Mouse (Mus musculus) limb, embryonic 11.5 days (tissue): ENCODE measurements around the gene Pitpnb. TPM values are rescaled to one million over a fixed set of nuclear protein-coding genes. Genes with fewer than 3 reads are reported as not detected.

Source experiments
- ATAC-seq: fragments of 200-750 bp; cut with Nextera tagmentation; 2 replicates; pipeline ENCODE4 v1.8.0; 2017; ENCODE audit warnings: low read depth; ENCODE audit not compliant: insufficient number of reproducible peaks, low FRiP score, low TSS enrichment
- DNase-seq: peaks from one replicate; pipeline ENCODE4 v3.0.0-alpha.2; 2015; ENCODE audit warnings: low spot score
- H3K27ac ChIP-seq: fragments of 300-500 bp; sonication (generic); replicated peaks from 2 replicates; pipeline ENCODE4 v1.5.1; 2014; ENCODE audit warnings: low read depth, mild to moderate bottlenecking, low read length
- H3K27me3 ChIP-seq: fragments of 300-500 bp; sonication (generic); 2 replicates; pipeline ENCODE4 v1.6.1; 2014; ENCODE audit warnings: mild to moderate bottlenecking, low read length, mixed read lengths; ENCODE audit not compliant: control insufficient read depth, insufficient read depth
- H3K36me3 ChIP-seq: fragments of 300-500 bp; sonication (generic); 2 replicates; pipeline ENCODE4 v1.6.1; 2014; ENCODE audit warnings: mild to moderate bottlenecking, low read length, moderate library complexity, mixed read lengths; ENCODE audit not compliant: control insufficient read depth, insufficient read depth
- H3K4me1 ChIP-seq: fragments of 300-500 bp; sonication (generic); 2 replicates; pipeline ENCODE4 v1.6.1; 2014; ENCODE audit warnings: low read length, mixed read lengths; ENCODE audit not compliant: control insufficient read depth, insufficient read depth
- H3K4me2 ChIP-seq: fragments of 300-500 bp; sonication (generic); 2 replicates; pipeline ENCODE4 v1.6.1; 2014; ENCODE audit warnings: low read depth, mild to moderate bottlenecking, moderate library complexity; ENCODE audit not compliant: severe bottlenecking
- H3K4me3 ChIP-seq: fragments of 300-500 bp; sonication (generic); 2 replicates; pipeline ENCODE4 v1.5.1; 2014; ENCODE audit warnings: low read depth, low read length
- H3K9ac ChIP-seq: fragments of 300-500 bp; sonication (generic); 2 replicates; pipeline ENCODE4 v1.6.1; 2014; ENCODE audit warnings: mild to moderate bottlenecking, low read length
- H3K9me3 ChIP-seq: fragments of 300-500 bp; sonication (generic); 2 replicates; pipeline ENCODE4 v1.6.1; 2016; ENCODE audit warnings: low read length; ENCODE audit not compliant: control insufficient read depth
- WGBS: fragments of 180-500 bp; shearing (Covaris S2); extraction: QIAGEN DNeasy Blood & Tissue Kit; methylation state at CpG from one replicate; pipeline ENCODE4 v1.1.7; 2014; 5-methylcytosine and 5-hydroxymethylcytosine counted together
- polyA plus RNA-seq: library from polyadenylated mRNA; unstranded; fragments of >200 nt; fragmentation: Nextera tagmentation; extraction: Ambion mirVana; gene quantifications from 2 replicates; pipeline ENCODE4 v1.2.1, GENCODE M21; 2014

Gene Pitpnb
- polyA plus RNA-seq, 1 experiment from 2014 or later = 131 TPM

- no peaks in the 10 kb centered on the region for H3K36me3 ChIP-seq
- ATAC-seq (no peak), DNase-seq (peak; percentile 56)
- no peak overlapping the region for H3K4me3 ChIP-seq
- H3K4me1 ChIP-seq = peaks cover 21% of the 10 kb centered on the region
- H3K9me3 ChIP-seq = no peaks in the 10 kb centered on the region
- 0% methylated on average over 1 of the region's 1 CpGs for WGBS
- H3K9ac ChIP-seq = no peak overlapping the region
- H3K4me2 ChIP-seq = no peak overlapping the region
- peaks cover 31% of the 10 kb centered on the region for H3K27me3 ChIP-seq
- H3K27ac ChIP-seq = no peak overlapping the region
These were observed 79.0 kb downstream of the Pitpnb start for GRCm38 (mm10) chr5:111409412-111410044.

DNA sequence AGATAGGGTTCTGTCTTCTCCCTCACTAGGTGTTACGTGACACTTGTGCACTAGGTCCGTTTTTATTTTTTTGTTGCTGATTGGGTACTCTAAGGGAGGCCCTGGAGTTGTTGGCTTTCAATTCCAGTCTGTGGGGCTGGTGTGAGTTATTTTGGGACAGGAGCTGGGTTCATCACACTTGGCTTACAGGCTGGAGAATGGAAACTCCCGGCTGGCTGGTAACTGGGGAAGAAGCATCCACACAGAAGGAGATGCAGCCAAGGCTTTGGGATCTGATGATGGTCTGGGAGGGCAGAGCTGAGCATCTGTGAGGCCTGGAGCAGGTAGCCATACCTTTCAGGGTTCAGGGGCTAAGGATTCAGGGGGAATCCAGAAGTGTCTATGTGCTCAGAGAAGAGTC lies 80.1 kb downstream of the Pitpnb start:
- Histone ChIP-seq H3K27me3 (peaks cover 35% of the 10 kb centered on the region), H3K9ac (no peak overlapping the region), H3K4me2 (no peak overlapping the region), H3K9me3 (no peaks in the 10 kb centered on the region), H3K4me1 (peaks cover 28% of the 10 kb centered on the region), H3K27ac (no peak overlapping the region), H3K36me3 (no peaks in the 10 kb centered on the region), H3K4me3 (no peak overlapping the region)
- no peak for DNase-seq
- WGBS = 73% methylated on average over 3 of the region's 3 CpGs
- ATAC-seq = no peak

DNA sequence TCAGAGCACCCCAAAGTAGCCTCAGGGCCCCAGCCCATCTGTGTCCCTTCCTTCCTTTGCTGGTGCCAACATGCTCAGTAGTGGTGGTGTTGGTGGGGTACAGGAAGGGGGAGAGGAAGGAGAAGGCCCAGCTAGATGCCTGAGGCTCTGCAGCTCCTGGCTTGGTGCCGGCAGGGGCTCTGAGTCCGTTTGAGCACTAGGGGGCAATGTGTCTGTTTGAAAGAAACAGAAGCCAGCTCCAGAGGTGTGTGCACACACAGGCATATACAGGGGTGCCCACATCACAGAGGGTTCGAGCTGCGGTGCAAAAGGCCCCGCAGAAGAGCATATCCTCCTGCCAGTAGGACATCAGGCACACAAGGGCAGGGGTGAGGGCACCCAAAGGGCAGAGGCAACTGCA lies 83.6 kb downstream of the Pitpnb start:
- Histone ChIP-seq H3K9me3 (no peaks in the 10 kb centered on the region), H3K9ac (no peak overlapping the region), H3K4me1 (peaks cover 28% of the 10 kb centered on the region), H3K27ac (no peak overlapping the region), H3K4me2 (no peak overlapping the region), H3K4me3 (no peak overlapping the region), H3K27me3 (peaks cover 40% of the 10 kb centered on the region), H3K36me3 (no peaks in the 10 kb centered on the region)
- 0 out of 2 replicates have a peak, but pooled peaks have one; percentile 6 for ATAC-seq
- WGBS = 2% methylated on average over 5 of the region's 5 CpGs
- peak; percentile 84 for DNase-seq

- Histone ChIP-seq H3K4me1 (peaks cover 31% of the 10 kb centered on the region), H3K4me2 (peak overlapping the region; percentile 17), H3K9me3 (no peaks in the 10 kb centered on the region), H3K27ac (no peak overlapping the region), H3K4me3 (0 out of 2 replicates have a peak overlapping the region, but pooled peaks have one; percentile 14), H3K27me3 (peaks cover 42% of the 10 kb centered on the region), H3K9ac (no peak overlapping the region), H3K36me3 (no peaks in the 10 kb centered on the region)
- no peak for ATAC-seq
- no peak for DNase-seq
- WGBS = 31% methylated on average over 4 of the region's 4 CpGs
These were observed 84.2 kb downstream of the Pitpnb start for GRCm38 (mm10) chr5:111414770-111415249.

DNA sequence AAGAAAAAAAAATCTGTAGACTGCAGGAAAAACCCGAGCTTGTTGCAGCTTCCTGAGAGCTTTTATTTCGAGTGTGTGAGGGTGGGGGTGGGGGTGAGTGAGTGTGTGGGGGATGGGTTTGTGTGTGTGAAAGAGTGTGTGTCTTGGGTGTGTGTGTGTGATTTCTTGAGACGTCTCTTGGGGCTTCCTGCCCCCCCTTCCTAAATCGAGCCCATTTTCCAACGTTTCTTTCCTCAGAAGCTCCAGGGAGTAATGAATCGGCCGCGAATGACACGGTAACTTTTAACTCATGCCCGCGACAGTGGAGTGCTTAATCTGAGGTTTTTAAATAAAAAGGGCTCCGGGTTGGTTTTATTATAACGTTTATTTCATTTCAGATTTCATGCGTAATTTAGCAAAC lies 85.0 kb downstream of the Pitpnb start:
- ATAC-seq = no peak
- 1% methylated on average over 14 of the region's 14 CpGs for whole genome bisulfite sequencing
- Histone ChIP-seq H3K4me2 (peak overlapping the region; percentile 93), H3K9me3 (no peaks in the 10 kb centered on the region), H3K27me3 (peaks cover 44% of the 10 kb centered on the region), H3K4me1 (peaks cover 38% of the 10 kb centered on the region), H3K36me3 (no peaks in the 10 kb centered on the region), H3K27ac (no peak overlapping the region), H3K9ac (no peak overlapping the region), H3K4me3 (peak overlapping the region; percentile 69)
- no peak for DNase-seq

DNA sequence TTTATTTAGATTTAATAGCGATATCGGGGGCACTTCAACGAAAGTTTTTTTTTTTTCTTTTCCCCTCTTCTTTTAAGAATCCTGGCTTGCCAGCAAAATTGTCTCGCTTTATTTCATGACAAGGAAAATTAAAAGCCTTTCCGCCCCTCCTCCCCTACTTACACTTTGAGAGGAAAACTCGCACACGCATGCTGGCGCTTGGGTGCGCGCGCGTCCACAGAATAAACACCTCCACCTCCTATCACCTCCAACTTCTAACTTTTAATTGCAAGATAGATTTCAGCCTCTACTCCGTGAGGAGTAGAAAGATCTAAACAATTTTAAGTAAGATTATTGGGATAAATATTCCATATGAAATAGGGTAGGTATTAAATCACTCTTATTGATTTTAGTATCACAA lies 85.5 kb downstream of the Pitpnb start:
- H3K27me3 ChIP-seq = peaks cover 49% of the 10 kb centered on the region
- 1% methylated on average over 13 of the region's 13 CpGs for WGBS
- no peaks in the 10 kb centered on the region for H3K9me3 ChIP-seq
- no peak overlapping the region; the same call in 1 of the 2 replicates for H3K27ac ChIP-seq
- H3K9ac ChIP-seq = peak overlapping the region; percentile 84
- peak overlapping the region; percentile 69 for H3K4me3 ChIP-seq
- ATAC-seq (no peak), DNase-seq (no peak)
- peak overlapping the region; percentile 93 for H3K4me2 ChIP-seq
- peaks cover 43% of the 10 kb centered on the region for H3K4me1 ChIP-seq
- no peaks in the 10 kb centered on the region for H3K36me3 ChIP-seq

GRCm38 (mm10) chr5:111416591-111417374 lies 86.2 kb downstream of the Pitpnb start, which contains the start of gene Mn1:
Gene Mn1 (plus strand): TSS chr5:111417362.
- H3K4me3 ChIP-seq = peak within 1 kb of the TSS; percentile 69
- peaks cover 48% of the 10 kb centered on the region for H3K4me1 ChIP-seq
- no peaks in the 10 kb centered on the region for H3K9me3 ChIP-seq
- H3K36me3 ChIP-seq = peaks cover 4% of the 10 kb centered on the region; the same call in 1 of the 2 replicates
- peak within 1 kb of the TSS; percentile 84 for H3K9ac ChIP-seq
- peak; percentile 93 for DNase-seq
- H3K27ac ChIP-seq = peak within 1 kb of the TSS; percentile 82
- peak within 1 kb of the TSS; percentile 93 for H3K4me2 ChIP-seq
- peak; percentile 87 for ATAC-seq
- H3K27me3 ChIP-seq = peaks cover 50% of the 10 kb centered on the region
- WGBS = under 1% methylated on average over 83 of the region's 88 CpGs

DNA sequence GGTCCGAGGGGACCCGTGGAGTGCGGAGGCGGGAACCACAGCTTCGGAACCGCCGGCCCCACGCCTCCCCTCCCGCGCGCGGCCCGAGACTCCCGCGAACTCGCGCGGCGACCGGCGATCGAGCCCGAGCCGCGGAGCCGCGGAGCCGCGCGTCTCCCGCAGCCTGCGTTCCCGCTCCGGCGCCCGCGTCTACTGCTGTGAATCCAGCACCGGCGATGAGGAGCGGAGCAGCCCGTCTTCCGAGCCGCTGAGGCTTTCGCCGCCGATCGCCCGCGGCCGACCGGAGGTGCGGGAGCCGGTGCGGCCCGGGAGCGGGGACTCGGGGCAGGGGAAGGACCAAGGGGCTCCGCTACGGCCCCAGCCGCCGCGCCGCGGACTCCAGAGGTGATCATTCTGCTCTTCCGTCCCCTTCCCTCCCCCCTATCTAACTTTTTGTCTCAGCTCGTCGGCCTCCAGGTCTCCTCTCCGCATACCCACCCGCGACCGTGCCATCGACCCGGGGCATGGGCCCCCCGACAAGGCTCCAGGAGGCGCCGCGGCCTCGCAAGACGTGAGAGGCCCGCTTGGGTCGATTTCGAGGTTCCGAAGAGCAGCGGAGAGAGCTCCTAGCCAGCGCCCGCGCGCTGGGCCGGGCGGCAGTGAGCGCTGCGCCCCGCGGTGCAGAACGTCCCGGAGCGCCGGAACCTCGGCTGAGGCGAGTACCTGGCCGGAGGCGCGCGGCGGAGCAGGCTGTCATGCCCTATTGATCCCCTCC lies 87.0 kb downstream of the Pitpnb start:
- H3K27me3 ChIP-seq = peaks cover 52% of the 10 kb centered on the region

More for the DNA sequence above, 87.0 kb downstream of the Pitpnb start:
- H3K27ac ChIP-seq = peak overlapping the region; percentile 73
- peaks cover 48% of the 10 kb centered on the region for H3K4me1 ChIP-seq
- H3K9ac ChIP-seq = peak overlapping the region; percentile 84
- peak overlapping the region; percentile 69 for H3K4me3 ChIP-seq
- under 1% methylated on average over 98 of the region's 105 CpGs for WGBS
- H3K36me3 ChIP-seq = peaks cover 4% of the 10 kb centered on the region; the same call in 1 of the 2 replicates
- no peaks in the 10 kb centered on the region for H3K9me3 ChIP-seq
- DNase-seq = peak; percentile 60
- H3K4me2 ChIP-seq = peak overlapping the region; percentile 93
- no peak for ATAC-seq
